Mouse (Mus musculus): ENCODE data around the gene Cnpy2. TPM values are rescaled to one million over a fixed set of nuclear protein-coding genes. Genes with fewer than 3 reads are reported as not detected.
A peak's percentile ranks its signal among the peaks of the same experiment; 100 is the strongest.

Cnpy2 gene
- polyA plus RNA-seq, 1 experiment from 2014 or later: 195 TPM

GRCm38 (mm10) chr10:128347541-128347940 lies 25.3 kb downstream of the Cnpy2 start:
- Histone ChIP-seq H3K36me3 (ENCODE audit: control insufficient read depth, insufficient read depth) (peaks cover 21% of the 10 kb centered on the region), H3K4me2 (ENCODE audit: low read length) (no peak overlapping the region), H3K4me1 (replicated peaks; ENCODE audit: control insufficient read depth, insufficient read depth, low read length) (peaks cover 8% of the 10 kb centered on the region), H3K27me3 (replicated peaks; ENCODE audit: control insufficient read depth, insufficient read depth, low read length) (no peaks in the 10 kb centered on the region), H3K27ac (ENCODE audit: low read length) (no peak overlapping the region), H3K9me3 (ENCODE audit: control insufficient read depth, low read length) (no peaks in the 10 kb centered on the region), H3K4me3 (replicated peaks; ENCODE audit: low read length) (no peak overlapping the region), H3K9ac (replicated peaks; ENCODE audit: low read depth, low read length) (no peak overlapping the region)
- WGBS: 91% methylated on average over 8 of the region's 8 CpGs
- ATAC-seq: no peak

DNA sequence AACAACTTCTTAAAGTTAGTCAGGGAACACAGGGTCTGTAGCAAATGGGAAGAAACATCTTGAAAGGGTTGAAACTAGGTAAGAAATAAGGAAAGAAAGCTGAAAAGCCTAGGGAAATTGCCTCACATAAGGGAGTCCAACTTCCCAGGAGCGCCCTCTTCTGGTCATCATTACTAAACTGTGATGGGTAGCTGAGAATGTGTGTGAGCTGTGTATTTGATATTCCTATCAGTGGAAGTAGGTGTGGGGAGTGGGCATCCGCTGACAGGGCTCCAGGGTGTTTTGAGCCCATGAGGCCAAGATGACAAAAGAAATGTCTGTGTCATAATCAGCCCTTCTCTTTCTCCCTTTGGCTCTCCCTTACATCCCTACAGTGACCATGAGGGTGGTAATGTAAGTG lies 36.5 kb downstream of the Cnpy2 start:
- H3K4me2 ChIP-seq (ENCODE audit: low read length): no peak overlapping the region
- no peak overlapping the region for H3K9ac ChIP-seq (replicated peaks; ENCODE audit: low read depth, low read length)
- peaks cover 39% of the 10 kb centered on the region for H3K36me3 ChIP-seq (ENCODE audit: control insufficient read depth, insufficient read depth)
- no peaks in the 10 kb centered on the region for H3K4me1 ChIP-seq (replicated peaks; ENCODE audit: control insufficient read depth, insufficient read depth, low read length)
- no peak overlapping the region for H3K27ac ChIP-seq (ENCODE audit: low read length)
- 51% methylated on average over 2 of the region's 2 CpGs for WGBS
- H3K9me3 ChIP-seq (ENCODE audit: control insufficient read depth, low read length): no peaks in the 10 kb centered on the region
- no peak for ATAC-seq
- no peak overlapping the region for H3K4me3 ChIP-seq (replicated peaks; ENCODE audit: low read length)
- no peaks in the 10 kb centered on the region for H3K27me3 ChIP-seq (replicated peaks; ENCODE audit: control insufficient read depth, insufficient read depth, low read length)

- ATAC-seq: no peak
- H3K9me3 ChIP-seq (ENCODE audit: control insufficient read depth, low read length): no peaks in the 10 kb centered on the region
- no peaks in the 10 kb centered on the region for H3K27me3 ChIP-seq (replicated peaks; ENCODE audit: control insufficient read depth, insufficient read depth, low read length)
- no peak overlapping the region for H3K27ac ChIP-seq (ENCODE audit: low read length)
- no peak overlapping the region for H3K4me3 ChIP-seq (replicated peaks; ENCODE audit: low read length)
- 96% methylated on average over 6 of the region's 6 CpGs for WGBS
- H3K4me2 ChIP-seq (ENCODE audit: low read length): no peak overlapping the region
- no peaks in the 10 kb centered on the region for H3K4me1 ChIP-seq (replicated peaks; ENCODE audit: control insufficient read depth, insufficient read depth, low read length)
- peaks cover 35% of the 10 kb centered on the region for H3K36me3 ChIP-seq (ENCODE audit: control insufficient read depth, insufficient read depth)
- no peak overlapping the region for H3K9ac ChIP-seq (replicated peaks; ENCODE audit: low read depth, low read length)
Observed at GRCm38 (mm10) chr10:128359226-128359625, 37.0 kb downstream of the Cnpy2 start.

DNA sequence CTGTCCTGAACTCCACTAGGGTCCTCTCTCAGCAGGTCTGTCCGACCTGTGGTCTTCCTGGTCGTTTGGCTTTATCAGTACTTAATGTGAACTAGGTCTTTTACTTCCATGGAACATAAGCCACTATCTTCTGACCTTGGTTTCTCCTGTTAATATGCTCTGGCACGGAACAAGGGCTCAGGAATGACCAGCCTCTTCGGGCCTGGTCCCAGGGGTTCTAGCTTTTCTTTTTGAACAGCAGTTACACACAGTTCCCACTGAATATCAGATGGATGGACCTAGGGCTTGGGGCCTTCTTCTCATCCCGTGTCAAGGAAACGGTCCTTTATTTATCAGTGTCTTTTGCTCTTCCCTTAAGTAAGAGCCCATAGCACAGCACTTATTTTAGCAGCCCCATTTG lies 39.6 kb downstream of the Cnpy2 start:
- Histone ChIP-seq H3K27me3 (replicated peaks; ENCODE audit: control insufficient read depth, insufficient read depth, low read length) (no peaks in the 10 kb centered on the region), H3K4me2 (ENCODE audit: low read length) (no peak overlapping the region), H3K4me3 (replicated peaks; ENCODE audit: low read length) (no peak overlapping the region), H3K9ac (replicated peaks; ENCODE audit: low read depth, low read length) (no peak overlapping the region), H3K36me3 (ENCODE audit: control insufficient read depth, insufficient read depth) (peaks cover 32% of the 10 kb centered on the region), H3K4me1 (replicated peaks; ENCODE audit: control insufficient read depth, insufficient read depth, low read length) (0 out of 2 replicates have a peak, but pooled peaks cover 1% of the 10 kb centered on the region), H3K9me3 (ENCODE audit: control insufficient read depth, low read length) (no peaks in the 10 kb centered on the region), H3K27ac (ENCODE audit: low read length) (no peak overlapping the region)
- ATAC-seq: no peak
- WGBS: 91% methylated on average over 6 of the region's 6 CpGs

DNA sequence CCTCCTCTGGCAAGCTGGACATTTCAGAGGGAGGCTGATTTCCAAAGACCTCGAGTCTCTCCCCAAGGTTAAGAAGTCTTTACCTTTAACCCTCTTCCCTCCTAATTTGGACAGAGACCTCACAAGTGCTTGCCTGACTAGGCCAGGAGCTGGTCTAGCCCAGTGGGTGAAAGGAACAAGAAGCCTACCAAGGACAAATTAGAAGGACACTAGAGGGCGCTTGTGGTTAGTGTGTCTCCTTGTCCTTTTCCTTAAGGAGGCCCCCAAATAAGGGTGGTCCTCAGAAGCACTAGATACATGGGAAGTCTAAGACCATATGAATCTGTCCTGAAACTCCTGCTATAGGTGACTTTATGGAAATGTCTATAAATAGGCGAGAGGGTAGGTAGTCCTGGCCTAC lies 40.3 kb downstream of the Cnpy2 start:
- no peaks in the 10 kb centered on the region for H3K27me3 ChIP-seq (replicated peaks; ENCODE audit: control insufficient read depth, insufficient read depth, low read length)
- no peak overlapping the region for H3K27ac ChIP-seq (ENCODE audit: low read length)
- 45% methylated on average over 3 of the region's 3 CpGs for whole genome bisulfite sequencing
- no peak overlapping the region for H3K9ac ChIP-seq (replicated peaks; ENCODE audit: low read depth, low read length)
- ATAC-seq: peak; percentile 26; the same call in 1 of the 2 replicates
- H3K36me3 ChIP-seq (ENCODE audit: control insufficient read depth, insufficient read depth): peaks cover 32% of the 10 kb centered on the region
- H3K4me1 ChIP-seq (replicated peaks; ENCODE audit: control insufficient read depth, insufficient read depth, low read length): peaks cover 6% of the 10 kb centered on the region
- H3K4me2 ChIP-seq (ENCODE audit: low read length): no peak overlapping the region
- H3K9me3 ChIP-seq (ENCODE audit: control insufficient read depth, low read length): no peaks in the 10 kb centered on the region
- no peak overlapping the region for H3K4me3 ChIP-seq (replicated peaks; ENCODE audit: low read length)

- Histone ChIP-seq H3K9me3 (ENCODE audit: control insufficient read depth, low read length) (no peaks in the 10 kb centered on the region), H3K36me3 (ENCODE audit: control insufficient read depth, insufficient read depth) (peaks cover 11% of the 10 kb centered on the region; the same call in 1 of the 2 replicates), H3K27ac (ENCODE audit: low read length) (peak overlapping the region; percentile 97), H3K4me2 (ENCODE audit: low read length) (peak overlapping the region; percentile 87), H3K4me1 (replicated peaks; ENCODE audit: control insufficient read depth, insufficient read depth, low read length) (peaks cover 18% of the 10 kb centered on the region), H3K9ac (replicated peaks; ENCODE audit: low read depth, low read length) (peak overlapping the region; percentile 75), H3K27me3 (replicated peaks; ENCODE audit: control insufficient read depth, insufficient read depth, low read length) (no peaks in the 10 kb centered on the region), H3K4me3 (replicated peaks; ENCODE audit: low read length) (peak overlapping the region; percentile 85)
- no peak for ATAC-seq
- WGBS: 11% methylated on average over 19 of the region's 19 CpGs
Observed at GRCm38 (mm10) chr10:128367899-128368401, 45.7 kb downstream of the Cnpy2 start.

DNA sequence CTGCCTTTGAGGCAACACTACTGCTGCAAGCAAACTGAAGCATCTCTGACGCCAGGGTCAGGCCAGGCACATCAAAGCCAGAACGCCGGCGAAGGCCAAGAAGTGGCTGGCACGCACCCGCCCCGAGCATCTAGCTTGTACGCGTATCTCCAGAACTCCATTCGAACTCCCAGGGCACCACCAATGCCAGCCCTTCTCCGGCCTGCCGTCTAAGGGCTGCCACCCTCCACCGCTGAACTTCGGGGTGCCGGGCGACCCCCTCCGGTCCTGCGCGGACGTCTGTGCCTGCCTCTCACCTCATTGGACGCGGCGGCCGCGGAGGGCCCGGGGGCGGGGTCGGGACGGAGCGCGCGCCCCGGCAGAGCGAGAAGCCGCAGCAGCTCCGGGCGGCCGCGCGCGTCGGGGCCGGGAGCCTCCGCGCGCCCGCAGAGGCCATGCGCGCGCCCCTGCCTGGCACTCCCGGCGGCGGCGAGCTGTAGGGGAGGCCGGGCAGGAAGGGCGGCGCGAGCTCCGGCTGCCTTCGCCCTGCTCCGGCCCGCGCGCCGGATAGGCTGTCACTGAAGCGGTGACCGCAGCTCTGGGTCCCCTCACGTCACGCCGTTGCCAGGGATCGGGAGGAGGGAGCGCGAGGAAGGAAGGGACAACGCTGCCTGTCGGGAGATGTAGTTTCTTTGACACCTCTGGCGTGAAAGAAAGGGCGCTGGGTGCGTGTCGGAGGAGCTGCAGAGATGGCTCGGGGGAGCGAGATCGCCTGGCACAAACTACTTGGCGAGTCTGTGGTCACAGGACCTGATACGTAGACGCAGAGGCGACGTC lies 46.4 kb downstream of the Cnpy2 start, which contains the start of gene Coq10a:
Gene Coq10a, minus strand, starts transcription at position 596 of the 816 bp plus-strand sequence.
- whole genome bisulfite sequencing: under 1% methylated on average over 87 of the region's 87 CpGs
- H3K27me3 ChIP-seq (replicated peaks; ENCODE audit: control insufficient read depth, insufficient read depth, low read length): no peaks in the 10 kb centered on the region
- peak within 1 kb of the TSS; percentile 75 for H3K9ac ChIP-seq (replicated peaks; ENCODE audit: low read depth, low read length)
- no peaks in the 10 kb centered on the region for H3K9me3 ChIP-seq (ENCODE audit: control insufficient read depth, low read length)
- H3K27ac ChIP-seq (ENCODE audit: low read length): peak within 1 kb of the TSS; percentile 97
- peak within 1 kb of the TSS; percentile 85 for H3K4me3 ChIP-seq (replicated peaks; ENCODE audit: low read length)
- H3K36me3 ChIP-seq (ENCODE audit: control insufficient read depth, insufficient read depth): peaks cover 6% of the 10 kb centered on the region; the same call in 1 of the 2 replicates
- peak; percentile 96 for ATAC-seq
- H3K4me2 ChIP-seq (ENCODE audit: low read length): peak within 1 kb of the TSS; percentile 87
- peaks cover 18% of the 10 kb centered on the region for H3K4me1 ChIP-seq (replicated peaks; ENCODE audit: control insufficient read depth, insufficient read depth, low read length)

DNA sequence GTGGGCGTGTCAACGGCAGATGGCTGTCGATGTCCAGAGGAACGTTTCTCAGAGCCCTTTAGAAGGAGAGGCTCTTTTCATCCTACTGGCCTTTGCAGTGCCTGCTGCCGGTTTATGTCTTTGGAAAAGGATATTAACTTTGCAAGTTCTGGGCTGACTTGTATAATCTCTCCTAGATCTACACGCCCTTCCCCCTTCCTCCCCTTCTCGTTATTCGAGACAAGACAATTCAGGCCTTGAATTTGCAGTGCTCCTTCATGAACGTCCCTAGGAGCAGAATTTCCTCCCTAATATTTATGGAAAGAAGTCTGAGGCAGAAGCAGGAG lies 46.9 kb downstream of the Cnpy2 start:
- no peak for ATAC-seq
- WGBS: 3% methylated on average over 9 of the region's 9 CpGs
- Histone ChIP-seq H3K36me3 (ENCODE audit: control insufficient read depth, insufficient read depth) (peaks cover 6% of the 10 kb centered on the region; the same call in 1 of the 2 replicates), H3K27ac (ENCODE audit: low read length) (peak overlapping the region; percentile 97), H3K27me3 (replicated peaks; ENCODE audit: control insufficient read depth, insufficient read depth, low read length) (no peaks in the 10 kb centered on the region), H3K4me1 (replicated peaks; ENCODE audit: control insufficient read depth, insufficient read depth, low read length) (peaks cover 18% of the 10 kb centered on the region), H3K9ac (replicated peaks; ENCODE audit: low read depth, low read length) (peak overlapping the region; percentile 75), H3K9me3 (ENCODE audit: control insufficient read depth, low read length) (no peaks in the 10 kb centered on the region), H3K4me3 (replicated peaks; ENCODE audit: low read length) (peak overlapping the region; percentile 85), H3K4me2 (ENCODE audit: low read length) (peak overlapping the region; percentile 87)

- Histone ChIP-seq H3K4me1 (replicated peaks; ENCODE audit: control insufficient read depth, insufficient read depth, low read length) (peaks cover 18% of the 10 kb centered on the region), H3K27ac (ENCODE audit: low read length) (peak overlapping the region; percentile 97), H3K4me3 (replicated peaks; ENCODE audit: low read length) (peak overlapping the region; percentile 85), H3K4me2 (ENCODE audit: low read length) (peak overlapping the region; percentile 87), H3K9ac (replicated peaks; ENCODE audit: low read depth, low read length) (peak overlapping the region; percentile 75; the same call in 1 of the 2 replicates), H3K27me3 (replicated peaks; ENCODE audit: control insufficient read depth, insufficient read depth, low read length) (no peaks in the 10 kb centered on the region), H3K9me3 (ENCODE audit: control insufficient read depth, low read length) (no peaks in the 10 kb centered on the region), H3K36me3 (ENCODE audit: control insufficient read depth, insufficient read depth) (peaks cover 6% of the 10 kb centered on the region; the same call in 1 of the 2 replicates)
- 79% methylated on average over 6 of the region's 6 CpGs for WGBS
- ATAC-seq: no peak
Observed at GRCm38 (mm10) chr10:128369599-128369998, 47.3 kb downstream of the Cnpy2 start.

All from forebrain, embryonic 16.5 days (tissue).